Mouse (Mus musculus) lung, postnatal 0 days (tissue): ENCODE measurements around the gene Arf4.

Experiments
- CTCF ChIP-seq: IDR thresholded peaks from 2 replicates; pipeline ENCODE4 v1.5.1; 2016; ENCODE audit warnings: antibody characterized with exemption, mild to moderate bottlenecking
- EP300 ChIP-seq: IDR thresholded peaks from 2 replicates; pipeline ENCODE4 v1.6.1; 2016; ENCODE audit warnings: antibody characterized with exemption, mild to moderate bottlenecking, control low read depth

DNA sequence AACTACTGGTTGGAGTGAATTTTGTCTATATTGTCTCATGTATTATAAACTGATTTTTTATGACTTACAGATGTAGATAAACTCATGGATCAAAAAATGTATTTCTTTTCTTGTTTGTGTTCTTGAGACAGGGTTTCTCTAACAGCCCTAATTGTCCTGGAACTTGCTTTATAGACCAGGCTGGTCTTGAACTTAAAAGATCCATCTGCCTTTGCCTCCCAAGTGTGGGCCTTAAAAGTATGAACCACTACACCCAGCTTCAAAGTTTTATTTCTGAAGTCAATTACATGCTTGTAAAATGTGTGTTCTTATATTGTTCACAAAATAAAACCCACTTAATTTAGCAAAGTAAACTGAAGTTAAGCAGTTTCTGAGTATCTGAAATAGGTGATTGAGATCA, 20.3 kb downstream of the Arf4 start:
- no peak for TF ChIP-seq EP300
- TF ChIP-seq CTCF: no peak
